Mouse (Mus musculus) heart, adult 10 weeks (tissue): ENCODE measurements around the gene Zc3h7a. TPM values are rescaled to one million over a fixed set of nuclear protein-coding genes. Genes with fewer than 3 reads are reported as not detected.

Experiments used
- polyA plus RNA-seq: library from polyadenylated mRNA; stranded (reverse); fragments of 350-450 nt; fragmentation: Illumina TruSeq; extraction: RNeasy Lipid Tissue Mini Kit (QIAGEN cat#74804); gene quantifications from one replicate; pipeline ENCODE4 v1.2.3, GENCODE M21; 2014; ENCODE audit warnings: low read depth, low replicate concordance

The Zc3h7a gene
- 60.0 TPM for polyA plus RNA-seq

DNA sequence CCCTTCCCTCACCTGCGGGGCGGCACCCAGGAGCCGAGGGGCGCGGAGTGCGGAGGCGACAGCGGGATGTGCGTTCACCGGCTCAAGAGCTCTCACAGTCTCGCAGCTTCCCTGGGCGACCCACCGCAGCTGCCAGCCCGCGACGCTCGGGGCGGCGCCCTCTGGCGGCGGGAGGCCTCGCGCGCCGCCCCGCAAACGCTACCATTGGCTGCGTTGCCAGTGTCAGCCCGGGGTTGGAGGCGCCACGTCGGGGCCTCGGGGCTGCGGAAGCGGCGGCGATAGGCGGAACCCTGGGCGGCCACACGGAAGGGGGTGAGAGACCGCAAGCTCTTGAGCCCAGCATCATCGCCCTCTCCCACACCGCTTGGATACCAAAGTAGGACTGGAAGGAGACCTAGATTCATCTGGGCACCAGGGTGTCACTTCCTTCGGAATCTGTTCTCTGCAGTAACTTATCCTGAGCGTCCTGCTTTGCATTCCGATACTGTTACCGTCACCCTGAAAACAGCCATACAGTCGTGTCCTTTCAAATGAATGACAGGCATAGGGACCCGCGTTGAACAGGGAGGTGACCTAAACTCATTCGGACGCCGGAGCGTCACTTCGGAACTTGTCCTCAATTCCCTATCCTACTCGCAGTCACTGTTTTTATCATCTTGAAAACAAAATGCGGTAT is at the start of gene Zc3h7a:
Zc3h7a (minus strand) TSS at position 186 of the 676 bp plus-strand sequence.

DNA sequence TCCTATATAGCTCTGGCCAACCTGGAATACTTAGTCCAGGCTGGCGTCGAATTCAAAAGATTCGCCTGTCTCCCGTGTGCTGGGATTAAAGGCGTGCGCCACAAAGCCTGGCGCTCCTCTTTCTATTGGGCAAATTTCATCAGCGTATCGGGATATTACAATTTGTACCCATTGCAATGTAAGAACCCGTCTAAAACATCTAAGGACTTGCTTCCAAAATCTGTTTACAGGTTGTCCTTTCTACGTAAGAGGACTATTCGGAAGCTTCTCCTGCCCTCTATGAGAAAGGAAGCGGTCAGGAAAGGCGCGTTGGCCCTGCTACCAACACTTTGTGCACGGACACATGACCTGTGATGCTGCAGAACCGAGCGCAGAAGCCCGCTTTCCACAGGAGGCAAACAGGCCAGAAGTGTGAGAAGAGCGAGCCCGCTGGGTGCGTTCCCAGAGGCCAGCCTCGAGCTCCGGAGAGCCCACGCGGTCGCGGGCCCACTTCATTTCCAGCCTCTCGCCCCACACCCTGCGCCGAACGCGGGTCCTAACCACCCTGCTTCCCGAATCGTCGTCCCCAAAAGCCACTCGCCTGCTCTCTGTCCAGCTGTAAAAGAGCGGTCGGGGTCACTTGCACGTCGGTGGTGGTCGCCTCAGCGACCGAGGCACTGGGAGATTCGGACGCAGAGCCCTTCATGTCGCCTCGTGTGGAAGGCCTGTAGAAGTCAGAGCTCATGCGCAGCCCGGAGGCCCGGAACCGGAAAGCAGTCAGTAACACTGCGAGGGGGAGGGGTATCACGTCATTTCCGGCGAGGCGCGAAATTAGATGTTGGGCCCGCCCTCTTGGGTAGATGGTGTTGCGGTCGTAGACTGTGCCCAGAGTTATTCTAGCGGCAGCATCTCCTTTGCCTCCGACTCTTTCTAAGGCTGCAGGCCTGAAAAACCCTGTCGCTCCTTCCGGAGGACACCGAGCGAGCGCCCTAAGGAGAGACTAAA is 26.7 kb upstream of the Zc3h7a start, which contains the start of gene Rsl1d1:
Rsl1d1 (minus strand) TSS at position 761 of the 984 bp plus-strand sequence.

DNA sequence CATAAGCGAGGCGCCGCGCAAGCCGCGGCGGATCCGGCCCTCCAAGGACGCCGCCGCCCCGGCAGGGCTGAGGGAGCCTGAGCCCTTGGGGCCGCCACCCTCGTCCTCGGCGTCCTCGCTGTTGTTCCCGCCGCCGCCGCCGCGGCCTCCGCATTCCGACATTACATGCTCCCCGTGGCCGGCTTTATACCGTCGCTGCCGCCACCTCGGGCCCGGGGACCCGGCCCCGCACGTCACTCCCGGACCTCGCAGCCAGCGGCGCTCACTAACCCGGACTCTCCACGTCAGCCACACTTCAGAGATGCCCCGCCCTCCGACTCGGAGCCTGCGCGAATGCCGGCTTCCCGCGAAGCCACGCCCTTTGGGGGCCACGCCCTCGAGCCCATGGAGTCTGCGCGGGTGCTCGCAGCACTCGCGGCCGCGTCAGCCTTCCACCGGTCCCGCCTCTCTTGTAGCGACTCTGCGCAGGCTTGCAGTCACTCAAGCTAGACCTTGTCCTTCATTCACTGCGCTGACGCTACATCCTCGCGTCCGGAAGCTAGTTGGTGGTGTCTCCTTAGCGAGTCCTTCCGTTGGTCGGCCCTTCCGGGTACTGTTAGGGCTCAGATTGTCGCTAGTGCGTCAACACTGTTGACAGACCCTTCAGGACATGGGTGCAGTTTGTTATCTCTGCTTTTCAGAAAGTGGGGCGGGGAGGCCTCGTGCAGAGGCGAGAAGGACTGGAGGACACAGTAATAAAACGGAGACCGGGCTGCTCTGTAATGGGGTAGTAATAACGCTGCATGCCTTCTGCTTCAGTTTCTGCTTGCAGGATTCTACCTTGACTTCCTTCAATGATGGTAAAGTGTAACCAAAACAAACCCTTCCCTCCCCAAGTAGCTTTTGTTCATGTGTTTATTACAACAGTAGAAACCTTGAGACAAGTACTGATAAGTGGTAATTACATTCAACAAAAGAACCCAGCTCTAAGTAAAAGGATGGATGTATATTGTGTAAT is 41.5 kb downstream of the Zc3h7a start, which contains the start of gene Txndc11:
Txndc11 (minus strand) TSS at position 303 of the 997 bp plus-strand sequence.

Other genes with a start within 250 kb of the Zc3h7a start
- gene Snn, start 115.4 kb downstream of the Zc3h7a start, polyA plus RNA-seq: 26.6 TPM
- gene Litaf, start 110.2 kb downstream of the Zc3h7a start, polyA plus RNA-seq: 17.9 TPM
- gene Txndc11, start 41.7 kb downstream of the Zc3h7a start, polyA plus RNA-seq: 15.8 TPM
- 69.2 TPM for gene Rsl1d1, start 26.9 kb upstream of the Zc3h7a start, polyA plus RNA-seq
- gene Gspt1, start 77.9 kb upstream of the Zc3h7a start, polyA plus RNA-seq: 60.4 TPM
- gene Tnfrsf17, start 137.4 kb upstream of the Zc3h7a start, polyA plus RNA-seq: not detected
- 4.5 TPM for gene Snx29, start 146.5 kb upstream of the Zc3h7a start, polyA plus RNA-seq